Mouse (Mus musculus): ENCODE data around the gene Rnf144a.
A peak's percentile ranks its signal among the peaks of the same experiment; 100 is the strongest.

GRCm38 (mm10) chr12:26444054-26444453 lies 29.0 kb upstream of the Rnf144a start:
- TF ChIP-seq CTCF (IDR thresholded peaks at IDR 0.05; ENCODE audit: insufficient read depth, low read length) (peak; percentile 72), POLR2A (IDR thresholded peaks at IDR 0.05; ENCODE audit: borderline replicate concordance, extremely low read depth, low read depth, low read length) (no peak)

All from lung, adult 2 months (tissue).